Mouse (Mus musculus): Measurements from ENCODE around the gene Rheb.
"Not testable (repeated sequence)": the region's sequence is repeated elsewhere in the genome, so short reads cannot be mapped to it uniquely, and the experiment has no call there.

DNA sequence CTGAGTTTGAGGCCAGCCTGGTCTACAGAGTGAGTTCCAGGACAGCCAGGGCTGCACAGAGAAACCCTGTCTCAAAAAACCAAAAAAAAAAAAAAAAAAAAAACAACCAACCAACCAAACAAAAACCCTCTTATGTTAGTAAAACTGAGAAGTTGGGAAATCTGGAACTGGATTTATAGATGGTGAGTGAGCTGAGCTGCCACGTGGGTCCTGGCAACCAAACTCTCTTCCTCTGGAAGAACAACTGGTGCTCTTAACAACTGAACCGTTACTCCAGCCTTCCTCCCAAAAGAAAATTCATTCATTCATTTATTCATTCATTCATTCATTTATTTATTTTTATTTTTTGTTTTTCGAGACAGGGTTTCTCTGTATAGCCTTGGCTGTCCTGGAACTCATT lies 20.2 kb downstream of the Rheb start:
- TF ChIP-seq IRF4 (IDR thresholded peaks at IDR 0.05; ENCODE audit: low read depth, low read length); CTCF (conservative IDR thresholded peaks at IDR 0.05 in 1 of 2, IDR thresholded peaks at IDR 0.05 in 1 of 2; ENCODE audit: low read depth in 2 of 2, low read length in 2 of 2); POLR2A (IDR thresholded peaks at IDR 0.05; ENCODE audit: low read depth, low read length); USF1 (IDR thresholded peaks at IDR 0.05; ENCODE audit: low read depth, low read length); RAD21 (IDR thresholded peaks at IDR 0.05; ENCODE audit: low read depth, low read length); POLR2AphosphoS2 (IDR thresholded peaks at IDR 0.05; ENCODE audit: low read depth, low read length); ZNF384 (IDR thresholded peaks at IDR 0.05; ENCODE audit: low read depth, low read length); SMC3 (IDR thresholded peaks at IDR 0.05; ENCODE audit: low read depth, low read length); SIN3A (IDR thresholded peaks at IDR 0.05; ENCODE audit: low read length); ZC3H11A (IDR thresholded peaks at IDR 0.05; ENCODE audit: low read depth, low read length); NELFE (IDR thresholded peaks at IDR 0.05; ENCODE audit: low read depth, low read length): not testable (repeated sequence)
